Mouse (Mus musculus) right cerebral cortex, adult 18-20 months (tissue): ENCODE measurements around the gene Hira.
"Not testable (repeated sequence)": the region's sequence is repeated elsewhere in the genome, so short reads cannot be mapped to it uniquely, and the experiment has no call there.

Experiments
- DNase-seq: peaks from one replicate; pipeline ENCODE4 v3.0.0; 2022; ENCODE audit warnings: mixed read lengths

Gene Hira

GRCm38 (mm10) chr16:18927963-18928362 is 51.1 kb downstream of the Hira start:
- no peak for DNase-seq

- no peak for DNase-seq
Observed at GRCm38 (mm10) chr16:18938321-18939082, 61.7 kb downstream of the Hira start.

GRCm38 (mm10) chr16:18943906-18944305 is 67.1 kb downstream of the Hira start:
- DNase-seq, result no peak

GRCm38 (mm10) chr16:18948941-18949340 is 72.1 kb downstream of the Hira start:
- no peak for DNase-seq

- DNase-seq, result no peak
Observed at GRCm38 (mm10) chr16:18950351-18950750, 73.5 kb downstream of the Hira start.

GRCm38 (mm10) chr16:18952813-18953212 is 76.0 kb downstream of the Hira start:
- no peak for DNase-seq

- DNase-seq, result no peak
Observed at GRCm38 (mm10) chr16:18955070-18955469, 78.2 kb downstream of the Hira start.

GRCm38 (mm10) chr16:18963486-18963885 is 86.6 kb downstream of the Hira start:
- no peak for DNase-seq

GRCm38 (mm10) chr16:18969420-18970128 is 92.7 kb downstream of the Hira start:
- no peak for DNase-seq

- no peak for DNase-seq
Observed at GRCm38 (mm10) chr16:18970837-18971236, 94.0 kb downstream of the Hira start.

- DNase-seq, result not testable (repeated sequence)
Observed at GRCm38 (mm10) chr16:18975665-18976064, 98.8 kb downstream of the Hira start.

- no peak for DNase-seq
Observed at GRCm38 (mm10) chr16:18976315-18976714, 99.5 kb downstream of the Hira start.

- no peak for DNase-seq
Observed at GRCm38 (mm10) chr16:18986381-18986780, 109.5 kb downstream of the Hira start.

- DNase-seq, result no peak
Observed at GRCm38 (mm10) chr16:18986860-18987259, 110.0 kb downstream of the Hira start.

- not testable (repeated sequence) for DNase-seq
Observed at GRCm38 (mm10) chr16:19002610-19003389, 126.0 kb downstream of the Hira start.

- no peak for DNase-seq
Observed at GRCm38 (mm10) chr16:19003757-19004156, 126.9 kb downstream of the Hira start.

GRCm38 (mm10) chr16:19005298-19005697 is 128.5 kb downstream of the Hira start:
- DNase-seq, result no peak

GRCm38 (mm10) chr16:19006715-19007114 is 129.9 kb downstream of the Hira start:
- no peak for DNase-seq

- DNase-seq, result not testable (repeated sequence)
Observed at GRCm38 (mm10) chr16:19007186-19007591, 130.4 kb downstream of the Hira start.

GRCm38 (mm10) chr16:19010710-19011109 is 133.9 kb downstream of the Hira start:
- no peak for DNase-seq

- DNase-seq, result no peak
Observed at GRCm38 (mm10) chr16:19013550-19013949, 136.7 kb downstream of the Hira start.

- DNase-seq, result no peak
Observed at GRCm38 (mm10) chr16:19014650-19015049, 137.8 kb downstream of the Hira start.
